Mouse (Mus musculus) heart, adult 8-10 months (tissue): Measurements from ENCODE around the gene Ubiad1. TPM values are rescaled to one million over a fixed set of nuclear protein-coding genes. Genes with fewer than 3 reads are reported as not detected.
A peak's percentile ranks its signal among the peaks of the same experiment; 100 is the strongest.

ENCODE experiments used
- DNase-seq: peaks from one replicate; pipeline ENCODE4 v3.0.0; 2022; ENCODE audit warnings: low spot score
- total RNA-seq, 4 experiments: library from RNA; stranded (reverse); gene quantifications; 2 replicates each; pipeline ENCODE4 v1.2.4; 2022

The Ubiad1 gene
- total RNA-seq, result 10 to 100 TPM; 14.7 to 19.5 (median 16.1) TPM

- peak; percentile 84 for DNase-seq
Measured at GRCm38 (mm10) chr4:148444250-148444967, at the start of gene Ubiad1. TSS of gene Ubiad1 (minus strand) at chr4:148444771.

- no peak for DNase-seq
Measured at GRCm38 (mm10) chr4:148491448-148491847, 46.9 kb upstream of the Ubiad1 start.

DNA sequence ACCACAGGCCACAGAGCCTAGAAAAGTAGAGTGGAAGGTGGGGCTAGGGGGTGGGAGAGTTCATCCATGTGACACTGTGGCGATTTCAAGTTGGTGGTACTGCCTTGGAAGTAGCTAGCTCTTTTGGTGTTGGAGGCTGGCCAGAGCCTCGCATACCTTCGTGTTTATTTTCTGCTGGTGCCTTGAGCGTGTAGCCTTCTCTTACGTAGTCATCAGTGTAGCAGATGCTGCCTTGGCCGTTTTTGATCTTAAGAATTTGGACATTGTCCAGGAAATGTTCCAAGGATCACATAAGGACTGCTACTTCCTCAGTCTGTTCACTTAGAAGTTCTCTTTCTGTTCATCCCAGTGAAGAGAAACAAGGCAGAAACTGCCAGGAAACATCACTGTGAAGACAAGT, 45.9 kb upstream of the Ubiad1 start:
- no peak for DNase-seq

- DNase-seq, result no peak
Measured at GRCm38 (mm10) chr4:148487841-148488240, 43.3 kb upstream of the Ubiad1 start.

- DNase-seq, result no peak
Measured at GRCm38 (mm10) chr4:148484511-148484910, 39.9 kb upstream of the Ubiad1 start.

DNA sequence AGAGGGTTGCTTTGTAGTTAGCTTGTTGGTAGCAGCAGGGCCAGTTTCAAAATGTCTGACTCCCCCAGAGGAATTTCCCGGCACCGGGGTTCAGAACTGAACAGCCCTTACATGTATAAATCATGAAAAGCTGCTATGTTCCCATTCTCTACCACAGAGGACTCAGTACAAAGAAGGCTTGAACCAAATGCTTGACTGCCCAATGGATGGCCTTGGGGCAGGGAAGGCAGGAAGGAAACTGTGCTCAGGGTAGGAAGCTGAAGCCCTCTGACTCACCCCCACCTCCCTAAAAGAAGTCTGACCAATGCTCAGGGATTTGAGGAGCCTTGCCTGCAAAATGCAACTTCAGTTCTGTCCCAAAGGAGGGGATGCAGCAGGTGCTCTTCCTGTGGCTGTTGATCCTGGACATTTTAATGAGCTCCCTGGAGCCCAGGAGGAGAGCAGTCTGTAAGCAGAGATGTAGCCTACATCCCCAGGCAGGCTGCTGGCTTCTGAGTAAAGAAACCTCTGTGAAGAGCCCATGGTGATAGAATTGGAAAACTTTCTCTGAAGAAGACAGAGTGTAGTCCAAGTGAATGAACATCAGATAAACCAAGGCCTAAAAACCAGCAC, 37.1 kb upstream of the Ubiad1 start:
- DNase-seq, result no peak

DNA sequence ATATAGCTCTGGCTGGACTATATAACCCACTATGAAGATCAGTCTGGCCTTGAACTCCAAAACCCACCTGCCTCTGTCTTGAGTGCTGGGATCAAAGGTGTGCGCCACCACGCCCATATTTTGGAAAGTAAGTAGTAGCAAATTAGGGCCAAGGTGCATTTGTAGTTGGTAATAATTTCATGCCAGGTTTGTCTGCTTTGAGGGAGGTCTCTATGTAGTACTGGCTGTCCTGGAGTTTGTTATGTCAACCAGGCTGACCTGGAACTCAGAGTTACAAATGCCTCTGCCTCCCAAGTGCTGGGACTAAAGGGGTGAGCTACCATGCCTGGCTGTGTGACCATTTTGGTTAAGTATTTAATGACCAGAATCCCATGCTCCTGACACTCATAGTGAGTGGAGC, 35.7 kb upstream of the Ubiad1 start:
- DNase-seq, result no peak

DNA sequence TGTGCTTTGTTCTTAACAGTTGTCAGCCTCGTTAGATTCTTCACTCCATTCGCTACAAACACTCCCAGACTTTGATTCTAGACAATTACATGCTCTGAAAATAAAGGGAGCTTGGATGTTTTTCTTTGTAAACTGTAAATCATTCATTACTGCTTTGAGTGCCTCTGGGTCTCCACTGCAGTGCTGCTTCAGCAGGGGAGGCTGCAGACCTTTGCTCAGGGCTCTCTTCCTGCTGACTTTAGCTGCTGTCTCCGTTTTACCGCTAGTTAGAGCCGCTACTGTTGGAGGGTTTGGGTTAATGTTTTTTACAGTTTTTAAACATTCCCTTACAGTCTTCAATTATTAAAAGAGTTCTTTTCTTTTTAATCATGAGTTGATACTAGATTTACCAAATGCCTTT, 28.9 kb upstream of the Ubiad1 start:
- DNase-seq, result no peak

DNA sequence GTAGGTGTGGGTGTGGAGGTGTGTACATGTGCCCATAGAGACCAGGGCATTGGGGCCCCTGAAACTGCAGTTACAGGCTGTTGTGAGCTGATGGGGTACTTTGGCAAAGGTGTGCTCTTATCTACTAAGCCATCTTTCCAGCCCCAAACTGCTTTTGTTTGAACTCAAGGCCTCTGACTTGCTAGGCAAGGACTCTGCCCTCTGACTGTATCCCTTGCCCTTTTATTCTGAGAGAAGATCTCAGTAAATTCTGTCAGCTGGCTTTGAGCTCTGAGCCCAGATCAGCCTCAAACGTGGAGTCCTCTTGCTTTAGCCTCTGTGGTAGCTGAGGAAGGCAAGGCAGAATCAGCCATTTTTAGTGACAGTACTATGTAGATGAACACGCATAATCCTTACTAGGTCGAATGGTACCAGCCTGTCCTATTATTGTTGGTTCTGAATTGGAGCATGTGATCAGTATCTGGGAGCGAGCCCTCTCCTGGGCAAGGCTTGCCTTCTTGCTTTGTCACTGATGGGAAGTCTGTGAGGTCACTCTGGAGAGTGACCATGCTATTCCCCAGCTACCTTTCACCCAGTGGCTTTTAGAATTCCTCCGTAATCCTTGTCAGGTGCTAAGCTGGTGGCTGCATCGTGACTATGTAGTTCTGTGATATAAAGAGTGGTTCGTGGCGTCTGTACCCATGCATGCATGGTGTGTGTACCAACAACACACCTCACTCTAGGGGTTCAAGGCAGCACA, 28.0 kb upstream of the Ubiad1 start:
- DNase-seq, result no peak

DNA sequence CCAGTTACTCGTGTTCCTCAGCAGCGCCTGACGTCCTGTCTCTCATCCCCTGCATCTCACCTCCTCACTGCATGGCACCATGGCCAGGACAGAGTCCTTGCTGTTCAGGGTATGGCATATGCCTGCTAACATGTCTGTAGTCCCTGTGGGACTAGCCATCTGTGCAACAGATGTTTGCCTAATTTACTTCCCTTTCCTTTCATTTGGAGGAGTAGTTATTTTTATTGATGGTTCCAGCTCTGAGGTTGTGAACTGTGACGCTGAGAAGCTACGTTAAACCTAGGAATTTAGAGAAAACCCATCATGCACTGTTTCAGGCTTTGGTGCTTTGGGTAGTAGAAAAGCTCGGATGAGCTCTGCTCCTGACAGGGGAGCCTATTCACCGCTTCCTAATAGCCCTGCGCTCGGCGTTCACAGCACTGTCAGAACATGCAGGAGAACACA, 26.8 kb upstream of the Ubiad1 start:
- DNase-seq, result no peak

DNA sequence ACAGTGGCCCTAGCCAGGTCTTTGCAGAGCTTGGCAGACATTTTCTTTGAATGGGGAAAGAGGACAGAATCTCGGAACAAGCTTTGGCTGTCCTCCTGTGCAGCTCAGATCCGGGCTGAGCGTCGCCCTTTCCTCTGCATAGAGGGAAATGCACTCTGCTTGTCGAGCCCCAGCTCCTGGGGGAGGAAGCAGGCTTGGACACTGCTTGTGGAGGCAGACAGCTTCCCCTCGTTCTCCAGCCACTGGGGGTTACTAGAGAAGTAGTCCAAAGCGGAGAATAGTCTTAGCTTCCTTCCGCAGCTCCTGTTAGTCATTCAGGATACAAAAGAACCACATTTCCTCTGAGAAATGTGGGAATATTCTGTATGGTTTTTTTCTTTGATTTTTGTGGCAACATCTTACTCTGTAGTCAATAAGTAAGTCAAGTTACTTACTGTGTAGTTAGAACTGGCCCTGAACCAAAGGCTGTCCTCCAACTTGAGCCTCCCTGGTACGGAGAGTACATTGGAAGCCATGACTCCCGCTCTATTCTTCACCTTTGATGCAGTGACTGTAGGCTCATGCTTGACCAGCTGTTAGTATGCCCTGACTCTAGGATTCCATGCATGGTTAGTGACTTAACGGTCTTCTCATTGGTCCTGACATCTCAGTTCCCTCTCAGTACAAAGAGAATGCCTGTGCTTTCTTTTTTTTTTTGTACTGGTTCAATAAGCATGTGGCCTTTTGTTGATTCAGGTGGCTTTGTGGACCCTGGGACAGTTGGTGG, 25.1 kb upstream of the Ubiad1 start:
- no peak for DNase-seq

DNA sequence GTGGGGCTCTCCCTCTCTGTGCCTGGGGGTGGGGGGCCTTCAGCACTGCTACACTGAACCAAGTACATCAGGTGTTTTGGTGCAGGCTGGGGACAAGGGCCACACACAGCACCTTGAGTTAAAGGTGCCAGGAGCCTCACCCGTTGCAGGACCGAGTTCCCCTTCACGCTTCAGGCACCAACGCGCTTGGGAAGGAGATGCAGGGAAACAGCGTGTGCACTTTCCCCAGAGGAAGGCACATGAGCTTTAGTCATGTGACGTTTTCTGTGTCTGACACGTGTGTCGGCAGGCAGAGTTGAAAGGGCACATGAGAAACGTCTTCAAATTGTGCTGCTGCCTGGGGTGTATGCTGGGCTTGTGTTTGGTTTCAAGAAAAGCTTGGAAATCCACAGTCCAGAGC, 23.8 kb upstream of the Ubiad1 start:
- DNase-seq, result no peak

GRCm38 (mm10) chr4:148466511-148467079, 22.0 kb upstream of the Ubiad1 start:
- no peak for DNase-seq

GRCm38 (mm10) chr4:148464869-148465268, 20.3 kb upstream of the Ubiad1 start:
- DNase-seq, result no peak

- DNase-seq, result no peak
Measured at GRCm38 (mm10) chr4:148464301-148464700, 19.7 kb upstream of the Ubiad1 start.

GRCm38 (mm10) chr4:148463208-148463960, 18.8 kb upstream of the Ubiad1 start:
- no peak for DNase-seq

GRCm38 (mm10) chr4:148462717-148463116, 18.1 kb upstream of the Ubiad1 start:
- no peak for DNase-seq

- DNase-seq, result no peak
Measured at GRCm38 (mm10) chr4:148461772-148462171, 17.2 kb upstream of the Ubiad1 start.

DNA sequence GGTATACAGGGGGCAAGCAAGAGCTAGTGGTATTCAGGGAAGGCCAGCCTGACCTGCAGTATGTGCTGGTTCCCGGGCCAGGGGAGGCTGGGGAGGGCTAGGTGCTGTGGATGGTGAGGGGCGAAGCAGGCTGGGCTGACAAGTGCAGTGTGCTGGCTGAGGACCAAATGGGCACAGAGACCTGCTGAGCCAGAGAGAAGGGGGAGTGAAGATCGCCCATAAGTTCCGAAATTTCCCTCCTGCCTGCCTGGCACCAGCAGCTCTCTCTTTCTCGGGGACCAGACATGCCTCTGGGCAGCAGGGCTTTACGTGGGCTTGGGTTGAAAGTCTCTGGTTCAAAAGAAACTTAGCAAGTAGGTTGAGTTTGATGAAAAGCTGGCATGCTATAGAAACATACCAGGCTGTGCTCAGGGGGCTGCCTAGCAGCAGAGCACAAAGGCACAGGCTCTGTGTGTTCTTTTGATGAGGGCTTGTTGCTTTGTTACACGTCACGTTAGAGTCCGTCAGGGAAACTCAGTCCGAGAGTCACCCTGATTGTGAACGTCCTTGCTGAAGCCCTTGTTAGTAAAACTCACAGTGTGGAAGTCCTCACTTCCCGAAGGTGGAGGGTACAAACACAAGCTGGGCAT, 16.2 kb upstream of the Ubiad1 start:
- no peak for DNase-seq

DNA sequence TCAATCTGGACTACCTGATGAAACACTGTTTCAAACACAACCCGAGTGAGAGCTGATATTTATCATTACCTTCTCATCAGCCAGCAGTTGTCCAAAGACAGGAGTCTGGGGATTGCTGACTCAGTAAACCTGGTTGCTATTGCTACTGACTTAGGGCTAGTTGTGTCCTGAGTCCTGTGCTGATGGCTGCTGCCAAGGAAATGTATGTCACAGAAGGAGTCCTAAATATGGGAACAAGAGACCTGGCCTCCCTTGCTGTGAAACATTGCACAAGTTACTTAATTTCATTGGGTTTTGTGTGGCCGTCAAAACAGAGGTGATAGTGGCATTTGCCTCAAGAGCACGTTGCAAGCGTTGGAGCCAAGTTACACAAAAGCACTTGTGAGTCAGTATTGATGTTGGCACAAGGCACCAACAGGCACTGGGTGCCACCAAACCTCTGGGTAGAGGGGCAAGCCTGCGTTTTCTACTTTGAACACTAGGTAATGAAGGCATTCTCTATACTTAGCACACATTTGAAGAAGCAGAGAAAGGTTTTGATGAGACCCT, 11.0 kb upstream of the Ubiad1 start:
- DNase-seq, result no peak
